ENCODE assay signal across 8 mouse cellular contexts in genomic region chr13:43365825-43366184, GRCm38 (mm10). TPM values are rescaled to one million over a fixed set of nuclear protein-coding genes. Genes with fewer than 3 reads are reported as not detected.
DNase-seq lines count a peak whose midpoint lies in the region; ATAC-seq and TF ChIP-seq lines count a peak whose summit lies in the region.

No protein-coding gene starts in this region.

- intact Hi-C loops in left cerebral cortex, postnatal 25 days (cut with DNase I) = no loop called here

- no peaks in the 10 kb centered on the region for H3K9me3 ChIP-seq in intestine, postnatal 0 days (ENCODE audit: control insufficient read depth)
- H3K9me3 ChIP-seq in neural tube, embryonic 14.5 days (ENCODE audit: control insufficient read depth, low read length) = no peaks in the 10 kb centered on the region

- no peak for TF ChIP-seq POLR2A in lung, adult 2 months (IDR thresholded peaks at IDR 0.05; ENCODE audit: borderline replicate concordance, extremely low read depth, low read depth, low read length)
- no peak for TF ChIP-seq POLR2A in embryonic fibroblast, embryonic 13.5 days (IDR thresholded peaks at IDR 0.05; ENCODE audit: low read depth, low read length)

- 10% methylated on average over 11 of the region's 11 CpGs for WGBS in lung, adult 2 months
- WGBS in intestine, postnatal 0 days = 8% methylated on average over 11 of the region's 11 CpGs
- 12% methylated on average over 11 of the region's 11 CpGs for WGBS in neural tube, embryonic 14.5 days

- no peak for TF ChIP-seq CTCF in lung, adult 2 months (IDR thresholded peaks at IDR 0.05; ENCODE audit: insufficient read depth, low read length)
- no peak for TF ChIP-seq CTCF in embryonic fibroblast, embryonic 13.5 days (IDR thresholded peaks at IDR 0.05; ENCODE audit: borderline replicate concordance, insufficient read depth, low read length)
- no peak for TF ChIP-seq CTCF in intestine, postnatal 0 days (IDR thresholded peaks at IDR 0.05; ENCODE audit: low read depth)

- peak overlapping the region; percentile 83 for H3K4me2 ChIP-seq in intestine, postnatal 0 days (replicated peaks; ENCODE audit: low read depth)
- peak overlapping the region; percentile 76 for H3K4me2 ChIP-seq in neural tube, embryonic 14.5 days (ENCODE audit: low read depth, low read length)

- no peak overlapping the region for H3K27ac ChIP-seq in embryonic fibroblast, embryonic 13.5 days (ENCODE audit: insufficient read depth, low read length)
- H3K27ac ChIP-seq in intestine, postnatal 0 days (ENCODE audit: low read depth, low read length) = no peak overlapping the region
- H3K27ac ChIP-seq in neural tube, embryonic 14.5 days (ENCODE audit: low read depth, low read length) = peak overlapping the region; percentile 66

- no peak for DNase-seq in lung, adult 2 months
- DNase-seq in lung, postnatal 14 days = no peak
- no peak for DNase-seq in ovary, postnatal 14 days (ENCODE audit: low spot score)
- DNase-seq in right cerebral cortex, postnatal 25 days = no peak
- no peak for DNase-seq in left cerebral cortex, postnatal 25 days (ENCODE audit: low spot score in 2 of 2)

- peak overlapping the region; percentile 58 for H3K9ac ChIP-seq in intestine, postnatal 0 days (ENCODE audit: low read depth, low read length)
- peak overlapping the region; percentile 75 for H3K9ac ChIP-seq in neural tube, embryonic 14.5 days (replicated peaks; ENCODE audit: low read depth, low read length)

- H3K4me3 ChIP-seq in lung, adult 2 months (replicated peaks; ENCODE audit: extremely low read depth, low read depth, low read length) = peak overlapping the region; percentile 76
- H3K4me3 ChIP-seq in embryonic fibroblast, embryonic 13.5 days (ENCODE audit: insufficient read depth, low read length) = peak overlapping the region; percentile 41
- H3K4me3 ChIP-seq in intestine, postnatal 0 days (ENCODE audit: low read depth, low read length) = peak overlapping the region; percentile 75
- H3K4me3 ChIP-seq in neural tube, embryonic 14.5 days (ENCODE audit: low read depth, low read length) = peak overlapping the region; percentile 55

- no peaks in the 10 kb centered on the region for H3K36me3 ChIP-seq in intestine, postnatal 0 days (ENCODE audit: control insufficient read depth, insufficient read depth)
- H3K36me3 ChIP-seq in neural tube, embryonic 14.5 days (ENCODE audit: control insufficient read depth, insufficient read depth, low read length) = no peaks in the 10 kb centered on the region

- no peaks in the 10 kb centered on the region for H3K27me3 ChIP-seq in intestine, postnatal 0 days (replicated peaks; ENCODE audit: control insufficient read depth, insufficient read depth, low read length)
- H3K27me3 ChIP-seq in neural tube, embryonic 14.5 days (ENCODE audit: control insufficient read depth, insufficient read depth, low read length) = no peaks in the 10 kb centered on the region

- no peak for ATAC-seq in intestine, postnatal 0 days
- peak; percentile 56 for ATAC-seq in neural tube, embryonic 14.5 days (ENCODE audit: low read depth)

- no peaks in the 10 kb centered on the region for H3K4me1 ChIP-seq in lung, adult 2 months (ENCODE audit: control insufficient read depth, insufficient read depth, low read length)
- no peaks in the 10 kb centered on the region for H3K4me1 ChIP-seq in embryonic fibroblast, embryonic 13.5 days (ENCODE audit: control insufficient read depth, insufficient read depth, low read length)
- H3K4me1 ChIP-seq in intestine, postnatal 0 days (replicated peaks; ENCODE audit: control insufficient read depth, insufficient read depth, low read length) = no peaks in the 10 kb centered on the region
- 0 out of 2 replicates have a peak, but pooled peaks cover 4% of the 10 kb centered on the region for H3K4me1 ChIP-seq in neural tube, embryonic 14.5 days (ENCODE audit: control insufficient read depth, insufficient read depth, low read length)

RNA-seq across cellular contexts. Expression of gene Sirt5, which starts 0.5 kb away (rescaled TPM):
- polyA plus RNA-seq in lung, adult 2 months (2012; rRNA removed) = 8.4 and 8.9 TPM in 2 replicates
- polyA plus RNA-seq in embryonic fibroblast, embryonic 13.5 days (2011; ENCODE audit: insufficient read length, low read depth, missing spikeins) = 10.1 and 12.2 TPM in 2 replicates
- 10.2 and 10.3 TPM in 2 replicates for polyA plus RNA-seq in intestine, postnatal 0 days (2015; fragmentation: Nextera tagmentation; extraction: Ambion mirVana)
- 30.5 and 36.4 TPM in 2 replicates for polyA plus RNA-seq in neural tube, embryonic 14.5 days (2014; fragmentation: Nextera tagmentation; extraction: Ambion mirVana)
- total RNA-seq in left cerebral cortex, postnatal 25 days (2021) = 10 to 100 TPM; 16.4 to 16.5 TPM

RNA-seq across cellular contexts. Expression of gene Nol7, which starts 32.4 kb away (rescaled TPM):
- polyA plus RNA-seq in lung, adult 2 months (2012; rRNA removed) = 45.6 and 65.6 TPM in 2 replicates
- polyA plus RNA-seq in embryonic fibroblast, embryonic 13.5 days (2011; ENCODE audit: insufficient read length, low read depth, missing spikeins) = 44.9 and 65.7 TPM in 2 replicates
- polyA plus RNA-seq in intestine, postnatal 0 days (2015; fragmentation: Nextera tagmentation; extraction: Ambion mirVana) = 127 and 143 TPM in 2 replicates
- 159 and 197 TPM in 2 replicates for polyA plus RNA-seq in neural tube, embryonic 14.5 days (2014; fragmentation: Nextera tagmentation; extraction: Ambion mirVana)
- total RNA-seq in left cerebral cortex, postnatal 25 days (2021) = 10 to 100 TPM; 67.6 to 71.4 TPM
